Mouse (Mus musculus) urinary bladder, adult 2 months (tissue): ENCODE data around the gene Zfp354b. TPM values are rescaled to one million over a fixed set of nuclear protein-coding genes. Genes with fewer than 3 reads are reported as not detected.
A peak's percentile ranks its signal among the peaks of the same experiment; 100 is the strongest.

Source experiments
- DNase-seq: peaks from one replicate; pipeline ENCODE4 v3.0.0; 2022; ENCODE audit warnings: low spot score
- polyA plus RNA-seq: library from polyadenylated mRNA; depleted of rRNA; stranded (reverse); fragments of >200 nt; gene quantifications from 2 replicates; pipeline ENCODE4 v1.2.3, GENCODE M21; 2012; rRNA removed

The Zfp354b gene
- polyA plus RNA-seq, result 2.1 and 2.6 TPM in 2 replicates

- DNase-seq, result peak; percentile 54
These were observed at the start of gene Zfp354b for GRCm38 (mm10) chr11:50931451-50931866. Gene Zfp354b, minus strand, starts transcription at chr11:50931633.

GRCm38 (mm10) chr11:50977216-50977615 is 45.8 kb upstream of the Zfp354b start:
- no peak for DNase-seq

GRCm38 (mm10) chr11:50966230-50966629 is 34.8 kb upstream of the Zfp354b start, which contains the start of gene Olfr1378:
Gene Olfr1378, plus strand, starts transcription at chr11:50966530.
- DNase-seq, result no peak

DNA sequence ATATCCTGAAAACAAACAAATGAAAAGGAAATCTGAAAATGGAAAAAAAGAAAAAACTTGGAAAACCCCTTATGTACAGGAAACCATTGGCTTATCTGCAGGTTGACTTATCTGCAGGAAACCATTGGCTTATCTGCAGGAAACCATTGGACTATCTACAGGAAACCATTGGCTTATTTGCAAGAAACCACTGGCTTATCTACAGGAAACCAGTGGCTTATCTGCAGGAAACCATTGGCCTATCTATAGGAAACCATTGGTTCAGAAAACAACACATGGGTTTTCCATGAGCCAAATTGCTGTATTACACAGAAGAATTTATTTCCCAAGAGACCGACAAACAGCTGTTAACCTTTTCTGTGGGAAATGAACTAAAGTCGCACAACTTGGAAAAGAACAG is 33.5 kb upstream of the Zfp354b start:
- no peak for DNase-seq

GRCm38 (mm10) chr11:50953665-50954064 is 22.2 kb upstream of the Zfp354b start, which contains the start of gene Prop1:
Gene Prop1, minus strand, starts transcription at chr11:50953765.
- no peak for DNase-seq

DNA sequence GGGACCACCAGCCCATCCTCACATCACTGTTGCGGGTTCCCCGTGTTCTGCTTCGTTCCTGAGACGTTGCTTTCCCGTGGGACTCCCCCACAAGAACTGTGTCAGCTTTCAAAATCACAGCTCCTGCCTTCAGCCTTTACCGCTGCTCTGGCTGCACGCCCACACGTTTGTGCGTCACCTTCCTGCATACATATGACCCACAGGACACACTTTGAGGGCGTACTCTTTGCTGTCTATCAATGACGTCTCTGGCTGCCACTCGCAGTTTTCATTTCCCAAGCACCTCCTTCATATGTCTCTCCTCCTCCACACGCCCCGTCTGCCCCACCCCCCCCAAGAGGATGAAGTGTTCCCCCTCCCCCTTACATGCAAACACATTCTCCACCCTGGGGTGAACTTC is 20.9 kb upstream of the Zfp354b start:
- DNase-seq, result no peak

DNA sequence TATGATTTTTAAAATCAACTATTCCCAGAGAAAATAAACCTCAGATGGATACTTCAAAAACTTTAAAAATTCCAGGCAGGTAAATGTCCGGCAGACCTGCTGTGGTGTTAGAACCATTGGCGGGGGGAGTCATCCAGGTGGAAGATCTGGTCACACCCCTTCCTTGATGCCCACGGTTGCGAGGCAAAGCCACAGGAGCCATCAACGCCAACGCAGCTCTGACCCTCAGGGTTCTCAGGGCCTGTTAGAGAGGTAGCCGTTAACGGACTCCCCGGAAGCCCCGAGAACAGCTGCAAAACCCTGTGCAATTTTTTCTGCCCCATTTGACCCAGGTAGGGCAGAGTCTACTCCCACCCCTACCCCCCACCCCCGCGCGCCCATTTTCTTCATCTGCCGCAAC is 12.1 kb upstream of the Zfp354b start, which contains the start of gene 4933414I15Rik:
Gene 4933414I15Rik (minus strand): TSS at position 260 of the 400 bp plus-strand sequence.
- DNase-seq, result no peak

GRCm38 (mm10) chr11:50942386-50942785 is 11.0 kb upstream of the Zfp354b start:
- DNase-seq, result no peak

- no peak for DNase-seq
These were observed 8.4 kb upstream of the Zfp354b start for GRCm38 (mm10) chr11:50939621-50940366.

- no peak for DNase-seq
These were observed 7.0 kb upstream of the Zfp354b start for GRCm38 (mm10) chr11:50938435-50938834.

- no peak for DNase-seq
These were observed 607 bp upstream of the Zfp354b start for GRCm38 (mm10) chr11:50932040-50932439.

DNA sequence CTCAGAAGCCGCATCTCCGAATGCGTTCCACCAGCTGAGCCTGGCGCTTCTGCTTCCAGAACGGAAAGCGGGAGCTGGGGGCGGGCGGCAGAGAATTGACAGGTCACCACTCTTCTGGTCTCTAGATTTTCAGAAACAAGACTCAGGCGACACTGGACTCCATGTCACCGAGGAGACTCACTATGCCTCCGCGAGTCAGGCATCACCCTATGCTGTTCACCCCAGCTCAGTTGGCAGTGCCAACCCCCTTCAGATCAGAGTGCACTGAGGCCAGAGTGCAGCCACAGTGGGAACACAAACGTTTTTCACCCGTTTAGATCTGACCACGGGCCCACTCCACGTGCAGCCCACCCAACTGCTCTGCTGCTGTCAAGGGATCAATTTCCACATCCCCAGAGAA is 412 bp downstream of the Zfp354b start:
- no peak for DNase-seq

DNA sequence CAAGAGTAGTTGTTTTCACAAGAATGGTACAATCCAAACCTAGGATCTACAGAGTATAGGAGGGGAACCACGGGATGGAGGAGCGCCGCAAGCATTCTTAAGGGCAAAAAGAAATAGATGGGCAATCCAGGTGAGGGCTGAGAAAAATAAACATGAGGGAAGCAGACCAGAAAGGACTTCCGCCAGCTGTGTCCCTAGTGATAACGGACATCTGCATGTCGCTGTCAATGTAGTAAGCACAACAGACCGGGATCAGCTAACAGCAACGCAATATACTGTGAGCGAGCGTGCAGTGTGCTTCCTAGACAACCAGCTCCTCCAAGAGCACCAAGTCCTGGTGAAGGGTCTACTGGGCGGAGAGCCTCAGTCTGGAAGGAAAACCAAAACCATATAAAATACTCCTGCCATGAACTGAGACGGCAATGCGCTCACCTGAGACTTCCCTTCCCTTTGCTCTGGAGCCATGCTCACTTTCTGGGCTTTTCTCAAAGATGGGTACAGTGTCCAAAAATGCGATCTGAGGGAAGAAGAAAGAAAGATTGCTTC is 891 bp downstream of the Zfp354b start:
- no peak for DNase-seq

GRCm38 (mm10) chr11:50915671-50916320 is 15.6 kb downstream of the Zfp354b start, which contains the start of gene Zfp2:
Gene Zfp2, minus strand, starts transcription at chr11:50916165.
- peak; percentile 77 for DNase-seq

DNA sequence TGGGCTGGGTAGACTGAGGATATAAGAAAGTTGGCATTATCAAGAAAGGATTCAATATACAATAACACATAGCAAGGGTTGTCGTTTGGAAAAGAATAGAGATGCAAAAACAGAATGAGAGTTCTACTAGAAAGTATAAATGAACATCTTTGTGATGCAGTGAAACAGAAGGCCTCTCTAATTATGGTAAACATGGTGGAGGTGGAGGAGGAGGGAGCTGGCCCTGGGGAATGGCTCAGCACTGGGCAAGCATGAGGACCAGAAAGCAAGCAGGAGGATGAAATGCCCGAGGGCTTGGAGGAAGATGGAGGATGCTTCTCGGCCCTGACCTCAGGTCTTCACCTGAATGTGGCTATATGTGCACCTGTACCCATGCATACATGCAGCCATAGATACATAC is 17.0 kb downstream of the Zfp354b start:
- no peak for DNase-seq

GRCm38 (mm10) chr11:50913301-50913700 is 18.1 kb downstream of the Zfp354b start:
- DNase-seq, result no peak

DNA sequence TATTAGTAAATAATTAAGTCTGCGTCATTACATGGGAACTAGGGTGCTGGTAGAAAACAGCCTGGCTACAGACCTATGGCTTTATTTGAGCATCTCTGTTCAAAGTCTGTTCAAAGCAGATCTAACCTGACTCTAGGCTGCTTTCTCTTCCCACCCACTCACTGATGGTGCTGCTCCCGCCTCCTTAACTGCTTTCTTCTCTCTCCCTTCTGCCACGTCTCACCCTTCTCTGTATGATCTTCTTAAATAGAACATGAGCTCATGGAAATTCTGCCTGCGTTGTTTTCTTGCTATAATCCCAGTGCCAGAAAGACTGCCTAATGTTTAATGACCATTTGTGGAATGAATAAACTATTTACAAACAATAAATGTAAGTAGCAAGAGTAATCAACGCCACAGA is 23.3 kb downstream of the Zfp354b start:
- no peak for DNase-seq

DNA sequence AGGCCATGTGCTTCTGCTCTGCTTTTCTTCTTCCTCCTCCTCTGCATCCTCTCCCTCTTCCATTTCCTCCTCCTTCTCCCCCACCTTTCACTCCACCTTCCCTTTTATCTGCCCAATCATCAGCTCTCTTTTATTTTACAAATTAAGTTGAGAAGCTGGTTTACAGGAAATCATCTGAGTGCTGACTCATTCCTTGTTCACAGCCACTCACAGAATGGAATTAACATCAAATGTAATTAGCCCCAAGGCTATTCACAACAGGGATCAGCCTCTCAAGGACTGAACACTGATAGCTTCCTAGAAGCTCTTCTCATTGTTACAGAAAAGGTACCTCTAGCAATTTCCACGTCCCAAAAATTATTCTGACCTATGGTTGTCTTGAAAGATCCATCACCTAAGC is 34.1 kb downstream of the Zfp354b start:
- DNase-seq, result no peak

GRCm38 (mm10) chr11:50892441-50892840 is 39.0 kb downstream of the Zfp354b start:
- DNase-seq, result no peak

GRCm38 (mm10) chr11:50887390-50888128 is 43.9 kb downstream of the Zfp354b start, which contains the start of gene Zfp454:
Gene Zfp454, minus strand, starts transcription at chr11:50887651.
- DNase-seq, result peak; percentile 56

- DNase-seq, result no peak
These were observed 44.5 kb downstream of the Zfp354b start for GRCm38 (mm10) chr11:50886933-50887293.
